Mouse (Mus musculus) urinary bladder, postnatal 36 days (tissue): ENCODE data around the gene Hsd3b1.
"Not testable (repeated sequence)": the region's sequence is repeated elsewhere in the genome, so short reads cannot be mapped to it uniquely, and the experiment has no call there.

Experiments
- DNase-seq, 2 experiments: peaks; one replicate each; pipeline ENCODE4 v3.0.0; 2022; ENCODE audit warnings: low spot score in 2 of 2, mixed read lengths in 1 of 2

The Hsd3b1 gene

DNA sequence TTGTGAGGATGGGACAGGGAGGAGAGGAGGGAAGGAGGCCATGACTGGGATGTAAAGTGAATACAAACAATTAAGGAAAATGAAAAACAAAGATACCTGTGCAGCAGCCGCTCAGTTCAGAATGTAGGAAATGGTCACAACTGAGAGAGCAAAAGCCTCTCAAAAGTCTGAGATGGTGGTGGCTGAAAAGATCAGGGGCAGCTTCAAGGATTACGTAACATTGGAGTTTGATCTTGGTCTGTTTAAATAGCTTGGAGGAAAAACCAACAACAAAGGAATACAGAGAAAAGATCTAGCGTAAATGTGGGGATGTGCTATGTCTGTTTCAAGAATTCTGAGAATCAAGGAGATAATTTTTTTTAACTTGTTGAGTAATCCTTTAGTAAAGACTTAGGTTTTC is at the start of gene Hsd3b1:
Gene Hsd3b1, minus strand, starts transcription at position 219 of the 400 bp plus-strand sequence.
- DNase-seq, result no peak

DNA sequence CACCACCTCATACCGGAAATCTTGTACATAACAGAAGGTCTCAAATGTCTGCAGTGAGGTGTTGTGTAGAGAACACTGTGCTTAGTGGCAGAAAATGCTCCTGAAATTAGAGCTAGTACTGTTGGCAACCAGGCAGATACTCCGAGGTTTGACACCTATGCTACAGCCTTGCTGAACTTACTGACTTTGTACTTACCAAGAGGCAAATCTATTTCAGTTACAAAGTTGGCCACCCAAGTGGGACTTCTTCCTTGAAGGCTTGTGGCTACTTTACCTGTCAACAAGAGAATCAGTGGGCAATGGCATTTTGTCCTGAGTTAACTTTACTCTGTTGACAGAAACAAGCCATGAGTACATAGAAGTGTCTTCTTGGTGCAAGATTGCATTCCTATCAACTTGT is 38.0 kb upstream of the Hsd3b1 start:
- no peak for DNase-seq

DNA sequence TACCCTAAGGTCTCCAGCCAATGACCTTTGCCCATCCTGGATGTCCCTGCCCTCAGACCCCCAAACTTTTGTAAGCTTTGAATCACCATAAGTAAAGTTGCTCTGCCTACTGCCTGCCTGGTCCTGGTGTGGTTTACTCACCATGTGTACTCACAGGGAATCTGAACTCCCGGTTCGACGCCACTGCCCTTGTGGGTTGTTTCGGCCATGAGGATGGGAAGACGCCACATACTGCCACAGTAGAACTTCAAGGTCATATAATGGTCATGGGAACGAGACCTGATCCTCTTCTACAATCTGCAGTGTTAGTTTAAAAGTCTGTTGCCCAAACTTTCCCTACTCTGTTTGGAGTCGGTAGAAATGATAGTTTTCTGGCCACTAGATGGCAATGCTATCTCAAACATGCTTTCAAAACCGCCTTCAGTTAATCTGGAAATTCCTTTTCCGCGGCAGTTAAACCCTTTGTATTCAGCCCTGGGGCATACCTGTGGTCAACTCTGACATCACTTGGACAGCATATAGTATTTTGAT is 35.5 kb upstream of the Hsd3b1 start:
- no peak for DNase-seq

DNA sequence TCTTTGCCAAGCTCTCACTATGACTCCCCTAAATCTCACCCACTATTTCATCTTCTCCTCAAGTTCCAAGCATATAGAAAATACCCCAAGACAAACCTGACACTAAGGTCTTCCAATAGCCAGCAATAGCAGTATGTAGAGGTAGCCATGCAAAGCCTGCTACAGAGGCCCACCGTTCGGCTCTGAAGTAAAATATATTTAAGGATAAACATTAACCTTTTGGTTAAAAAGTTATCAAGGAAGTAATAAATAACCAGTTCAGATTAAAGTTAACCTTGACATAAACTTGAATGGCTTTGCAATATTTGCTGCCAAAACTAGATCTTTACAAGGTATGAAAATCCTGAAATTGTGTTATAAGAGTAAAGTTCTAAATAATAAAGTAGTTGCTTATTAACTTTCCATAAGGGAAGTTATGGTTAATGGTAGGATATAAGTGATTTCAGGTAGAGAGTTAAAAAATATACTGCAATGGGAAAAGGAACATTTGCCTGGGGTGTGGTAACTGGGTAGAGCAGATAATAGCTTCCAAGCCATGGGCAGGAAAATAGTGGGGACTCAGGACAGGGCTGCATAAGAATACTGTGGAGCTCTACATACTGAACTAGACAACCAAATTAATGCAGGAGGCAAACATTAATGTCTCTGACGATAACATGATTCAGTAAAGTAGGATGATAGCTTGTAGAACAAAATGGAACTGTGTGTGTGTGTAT is 33.6 kb upstream of the Hsd3b1 start, which contains the start of gene Hao2:
Gene Hao2, minus strand, starts transcription at position 183 of the 716 bp plus-strand sequence.
- no peak for DNase-seq

DNA sequence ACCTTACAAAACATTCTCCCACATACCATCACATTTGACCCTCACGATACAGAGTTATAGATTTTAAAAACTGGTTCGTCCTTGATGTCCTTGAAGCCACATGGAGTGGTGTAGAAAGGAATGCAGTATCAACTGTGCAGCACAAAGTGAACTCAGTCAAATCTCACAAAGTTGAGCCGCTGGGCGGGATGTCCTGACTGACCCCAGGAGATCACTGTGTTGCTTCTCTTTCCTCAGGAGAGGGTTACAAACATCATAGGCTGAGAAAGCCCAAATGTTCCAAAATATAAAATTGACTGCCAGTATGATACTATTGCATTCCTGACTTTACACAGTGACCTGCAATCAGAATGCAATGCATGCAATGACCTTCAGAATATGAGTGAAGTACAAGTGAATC is 30.8 kb upstream of the Hsd3b1 start:
- DNase-seq, result no peak

DNA sequence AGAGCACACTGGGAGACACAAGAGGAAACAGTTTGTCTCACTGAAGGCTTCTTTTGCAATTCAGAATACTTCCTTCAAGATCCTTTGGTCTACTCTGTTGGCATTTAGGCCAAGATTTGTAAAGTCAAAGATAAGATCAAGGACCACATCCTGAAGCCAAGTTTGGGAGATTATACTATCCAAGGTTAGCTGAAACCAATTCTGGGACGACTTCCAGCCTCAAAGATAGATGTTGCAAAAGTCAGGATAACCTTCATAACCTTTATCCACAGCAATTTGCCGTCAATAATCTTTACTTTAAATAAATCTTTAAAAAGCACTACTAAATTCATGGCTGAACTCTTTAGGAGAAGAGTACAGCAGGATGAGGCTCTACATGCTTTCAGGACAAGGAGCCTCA is 28.6 kb upstream of the Hsd3b1 start:
- DNase-seq, result no peak

DNA sequence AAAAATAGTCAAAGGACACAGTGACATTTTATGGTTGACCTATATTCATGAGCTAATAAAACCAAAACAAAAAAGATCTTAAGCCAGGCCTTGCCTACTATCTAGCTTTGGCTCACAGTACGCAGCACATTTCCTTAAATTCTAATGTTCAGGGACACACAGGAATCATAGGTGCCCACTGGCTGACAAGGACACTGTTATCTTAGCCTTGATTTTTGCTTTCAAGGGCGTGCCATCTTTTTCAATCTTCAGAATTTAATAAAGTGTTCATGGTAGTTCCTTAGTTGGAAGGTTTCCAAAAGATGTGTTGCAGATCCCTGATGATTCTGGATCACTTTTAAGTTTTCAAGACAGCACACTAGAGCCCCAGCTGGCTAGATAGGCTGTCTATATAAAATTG is 21.2 kb upstream of the Hsd3b1 start:
- DNase-seq, result no peak

DNA sequence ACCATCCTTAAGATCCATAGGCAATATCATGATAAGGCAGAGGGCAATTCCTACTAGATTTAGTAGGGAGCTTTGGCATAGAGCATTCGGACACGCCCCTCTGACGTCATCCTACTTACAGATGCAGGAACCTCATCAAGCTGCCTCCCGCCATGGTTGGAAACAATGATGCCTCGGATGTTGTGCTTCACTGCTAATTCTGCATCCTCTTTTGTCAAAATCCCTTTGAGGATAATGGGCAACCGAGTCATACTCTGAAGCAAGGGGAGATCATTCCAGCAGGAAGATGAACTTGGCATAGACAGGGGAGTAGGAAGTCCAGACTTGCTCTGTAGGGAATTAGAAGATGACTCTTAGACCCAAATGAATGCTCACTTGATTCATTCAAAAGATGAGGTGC is 20.6 kb upstream of the Hsd3b1 start:
- no peak for DNase-seq

DNA sequence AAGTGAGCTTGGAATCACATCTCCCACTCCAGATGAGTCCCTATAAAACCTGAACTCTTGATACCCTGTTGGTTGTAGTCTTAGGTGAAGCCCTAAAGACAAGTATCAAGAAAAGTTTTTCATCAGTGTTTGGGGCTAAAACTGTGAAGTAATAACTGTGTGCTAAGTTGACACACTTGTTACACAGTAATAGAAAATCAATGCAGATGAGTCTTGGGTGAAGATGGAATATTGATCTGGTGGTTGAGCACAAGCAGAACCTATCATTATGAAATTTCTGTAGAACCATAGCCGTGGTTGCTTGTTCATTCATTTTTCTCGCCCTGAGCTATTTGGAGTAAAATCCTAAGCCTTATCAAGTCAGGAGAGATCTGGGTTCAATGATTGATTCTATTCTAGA is 8.6 kb upstream of the Hsd3b1 start:
- DNase-seq, result no peak

DNA sequence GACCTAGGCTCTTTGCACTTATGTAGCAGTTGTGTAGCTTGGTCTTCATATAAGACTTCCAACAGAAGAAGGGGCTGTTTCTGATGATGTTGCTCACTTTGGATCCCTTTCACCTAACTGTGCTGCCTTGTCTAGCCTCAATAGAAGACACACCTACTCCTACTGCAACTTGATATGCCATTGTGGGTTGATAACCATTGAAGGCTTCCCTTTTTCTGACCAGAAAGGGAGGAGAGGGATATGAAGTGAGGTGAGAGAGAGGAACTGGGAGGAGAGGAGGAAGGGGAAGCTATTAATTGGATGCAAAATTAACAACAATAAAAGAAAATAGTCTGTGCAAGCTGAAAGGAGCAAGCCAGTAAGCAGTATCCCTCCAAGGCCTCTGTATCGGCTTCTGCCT is 3.2 kb upstream of the Hsd3b1 start:
- no peak for DNase-seq

DNA sequence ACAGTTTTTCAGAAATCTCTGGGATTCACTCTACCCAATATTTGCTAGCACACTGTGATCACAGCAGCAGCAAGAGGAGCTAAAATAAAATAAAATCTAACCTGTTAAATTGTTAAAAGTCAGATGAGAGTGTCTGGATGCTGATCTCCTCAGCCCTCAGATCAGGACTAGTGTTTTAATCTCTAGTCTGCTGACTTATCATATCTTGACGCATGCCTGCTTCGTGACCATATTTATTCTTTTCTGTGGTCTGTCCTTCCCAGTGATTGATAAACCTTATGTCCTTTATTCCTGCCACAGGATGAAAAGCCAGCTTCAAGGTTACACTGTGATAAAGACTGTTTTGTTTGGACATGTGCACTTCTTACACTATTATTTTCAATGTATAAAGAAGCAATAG is 1.5 kb downstream of the Hsd3b1 start:
- DNase-seq, result no peak

DNA sequence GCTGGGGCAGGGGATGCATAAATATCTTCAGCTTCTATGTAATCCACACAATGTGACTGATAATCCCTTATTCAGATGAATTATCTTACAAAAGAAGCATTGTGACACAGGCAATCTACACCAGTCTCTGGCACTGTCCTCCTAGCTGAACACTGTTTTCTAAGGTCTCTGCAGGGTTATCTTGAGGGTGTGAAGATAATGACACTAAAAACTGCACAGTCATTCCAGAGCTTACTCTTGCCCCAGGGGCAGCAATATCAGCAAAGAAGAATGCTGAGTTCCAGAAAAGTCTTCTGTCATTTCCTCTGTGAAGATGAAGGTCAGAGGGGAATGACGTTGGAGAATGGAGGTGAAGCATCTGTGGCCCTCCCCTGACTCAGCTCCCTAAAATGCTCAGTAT is 2.7 kb downstream of the Hsd3b1 start:
- no peak for DNase-seq

DNA sequence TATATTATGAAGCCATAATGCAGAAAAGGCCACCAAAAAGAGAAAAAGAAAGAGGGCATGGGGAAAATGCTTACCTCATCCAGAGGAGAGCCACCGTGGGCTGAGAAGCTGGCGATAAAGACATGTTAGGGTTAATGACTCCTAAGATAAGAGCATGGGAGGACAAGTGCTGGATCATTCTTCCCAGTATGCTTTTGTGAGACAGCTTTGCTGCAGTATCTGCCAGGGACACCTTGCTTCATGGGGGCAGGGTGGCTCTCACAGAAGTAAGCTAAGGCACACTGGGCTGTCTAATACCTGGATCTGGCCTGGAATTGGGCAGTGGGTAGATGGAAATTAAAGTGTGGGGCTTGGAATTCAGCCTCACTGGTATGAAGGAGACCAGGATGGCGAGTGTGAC is 4.4 kb downstream of the Hsd3b1 start:
- no peak for DNase-seq

DNA sequence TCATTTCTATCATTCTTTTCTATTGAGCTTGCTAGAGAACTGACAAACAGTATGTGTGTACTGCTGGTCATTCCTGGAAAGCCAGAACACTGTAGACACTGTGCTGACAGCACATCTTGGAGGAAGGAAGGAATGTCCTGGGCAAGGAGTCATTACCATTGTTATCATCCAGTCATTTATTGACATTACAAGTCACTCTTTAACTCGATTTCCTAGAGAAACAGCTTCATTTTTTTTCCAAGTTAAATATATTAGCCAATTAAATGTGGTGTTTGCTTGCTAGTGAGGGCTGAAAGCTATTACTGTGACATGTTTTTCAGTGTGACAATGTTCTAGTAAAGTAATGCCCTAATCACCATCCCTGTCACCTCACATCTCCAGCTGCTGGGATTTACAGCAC is 5.9 kb downstream of the Hsd3b1 start:
- DNase-seq, result no peak

DNA sequence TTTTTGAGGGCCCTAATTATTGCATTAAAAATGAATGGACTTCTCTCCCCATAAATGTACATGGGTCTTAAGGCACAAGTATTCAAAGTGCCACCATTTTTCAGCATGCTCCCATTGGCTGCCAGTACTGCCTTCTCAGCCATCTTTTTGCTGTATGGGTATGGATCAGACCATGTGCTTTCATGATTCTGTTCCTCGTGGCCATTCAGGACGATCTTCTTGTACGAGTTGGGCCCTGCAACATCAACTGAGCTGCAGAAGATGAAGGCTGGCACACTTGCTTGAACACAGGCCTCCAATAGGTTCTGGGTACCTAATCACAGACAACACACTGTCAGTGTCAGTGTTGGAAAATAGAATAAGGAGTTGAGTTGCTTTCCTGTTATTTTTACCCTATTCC is 6.5 kb downstream of the Hsd3b1 start:
- no peak for DNase-seq

DNA sequence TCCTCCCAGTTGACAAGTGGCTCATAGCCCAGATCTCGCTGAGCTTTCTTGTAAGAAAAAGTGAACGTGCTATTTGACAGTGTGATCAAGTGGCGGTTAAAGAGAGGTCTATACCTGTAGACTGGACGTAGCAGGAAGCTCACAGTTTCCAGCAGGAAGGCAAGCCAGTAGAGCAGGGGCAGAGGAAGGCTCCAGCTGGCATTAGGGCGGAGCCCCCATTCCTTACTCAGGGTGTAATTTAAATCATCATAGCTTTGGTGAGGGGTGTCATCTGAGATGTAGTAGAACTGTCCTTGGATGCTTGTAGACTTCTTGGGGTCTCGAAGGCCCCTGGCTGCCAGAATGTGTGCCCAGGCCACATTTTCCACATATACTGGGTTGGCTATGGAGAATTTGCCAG is 7.0 kb downstream of the Hsd3b1 start:
- DNase-seq, result no peak

DNA sequence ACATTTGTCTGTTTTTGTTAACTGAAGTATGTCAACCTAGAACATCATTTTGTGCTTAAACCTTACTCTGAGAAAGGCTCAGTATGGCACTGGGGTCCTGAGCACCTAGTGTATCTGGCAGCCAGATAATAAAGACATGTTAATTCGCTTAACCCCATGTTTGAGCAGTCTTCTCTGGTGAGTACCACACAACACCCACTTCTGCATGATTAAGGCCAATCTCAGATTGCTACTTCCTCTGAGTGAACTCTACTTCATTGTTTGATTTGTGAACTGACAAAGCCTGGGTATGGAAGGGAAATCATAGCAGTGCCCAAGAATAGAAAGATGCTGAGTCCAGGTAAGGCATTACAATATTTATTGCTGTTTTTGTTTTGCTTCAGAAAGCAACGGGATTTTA is 7.7 kb downstream of the Hsd3b1 start:
- no peak for DNase-seq

DNA sequence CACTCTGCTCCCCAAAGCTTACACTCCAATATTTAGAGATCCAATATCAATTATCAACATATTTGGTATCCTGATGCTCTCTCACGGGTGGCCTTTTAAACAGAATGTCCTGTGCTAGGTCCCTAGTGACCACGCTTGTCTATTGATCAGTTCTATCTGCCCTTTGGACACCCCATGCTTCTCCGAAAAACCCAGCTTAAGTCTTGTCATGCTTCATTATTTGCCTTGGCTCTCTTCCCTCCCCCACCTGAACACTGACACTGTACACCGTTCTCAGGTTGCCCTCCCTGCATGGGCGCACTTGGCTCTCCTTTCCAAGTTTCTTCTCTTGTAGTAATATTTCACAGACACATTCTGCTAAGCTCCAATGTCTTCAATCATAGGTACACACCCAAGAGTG is 9.3 kb downstream of the Hsd3b1 start:
- no peak for DNase-seq

DNA sequence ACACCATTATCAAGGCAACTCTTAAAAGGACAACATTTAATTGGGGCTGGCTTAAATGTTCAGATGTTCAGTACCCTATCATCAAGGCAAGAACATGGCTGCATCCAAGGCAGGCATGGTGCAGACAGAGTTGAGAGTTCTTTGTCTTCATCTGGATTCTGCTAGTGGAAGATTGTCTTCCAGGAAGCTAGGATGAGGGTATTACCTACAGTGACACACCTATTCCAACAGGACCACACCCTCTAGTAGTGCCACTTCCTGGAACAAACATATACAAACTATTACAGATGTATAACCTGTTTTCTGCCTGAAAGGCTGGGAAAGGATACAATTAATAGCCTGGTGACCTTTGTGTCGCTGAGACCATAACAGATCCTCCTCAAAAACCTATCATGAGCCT is 10.7 kb downstream of the Hsd3b1 start:
- DNase-seq, result no peak

DNA sequence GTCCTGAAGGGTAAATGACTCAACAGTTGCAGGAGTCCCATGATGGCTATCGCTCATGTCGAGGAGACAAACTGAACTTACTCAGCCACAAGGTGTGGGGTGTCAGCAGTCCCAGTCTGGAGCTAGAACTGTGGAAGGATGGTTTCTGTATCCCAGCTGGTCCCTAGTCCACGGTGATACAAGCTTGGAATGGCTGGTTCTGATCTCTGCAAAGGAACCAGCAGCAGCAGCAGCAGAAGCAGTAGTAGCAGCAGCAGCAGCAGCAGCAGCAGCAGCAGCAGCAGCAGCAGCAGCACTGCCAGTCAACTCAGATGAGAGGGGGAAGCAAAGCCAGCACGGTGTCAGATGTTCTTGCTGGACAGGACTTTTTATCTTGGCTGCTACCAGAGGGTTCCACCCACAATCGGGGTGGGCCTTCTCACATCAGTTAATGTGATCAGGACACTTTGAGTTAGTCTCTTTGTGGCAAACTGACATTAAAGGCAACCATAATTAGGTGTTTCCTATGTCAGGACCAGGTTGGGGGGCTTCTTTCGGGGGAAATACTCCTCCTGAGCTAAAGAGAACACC is 45.4 kb downstream of the Hsd3b1 start, which contains the start of gene Hsd3b6:
Gene Hsd3b6, minus strand, starts transcription at position 343 of the 570 bp plus-strand sequence.
- DNase-seq, result no peak

DNA sequence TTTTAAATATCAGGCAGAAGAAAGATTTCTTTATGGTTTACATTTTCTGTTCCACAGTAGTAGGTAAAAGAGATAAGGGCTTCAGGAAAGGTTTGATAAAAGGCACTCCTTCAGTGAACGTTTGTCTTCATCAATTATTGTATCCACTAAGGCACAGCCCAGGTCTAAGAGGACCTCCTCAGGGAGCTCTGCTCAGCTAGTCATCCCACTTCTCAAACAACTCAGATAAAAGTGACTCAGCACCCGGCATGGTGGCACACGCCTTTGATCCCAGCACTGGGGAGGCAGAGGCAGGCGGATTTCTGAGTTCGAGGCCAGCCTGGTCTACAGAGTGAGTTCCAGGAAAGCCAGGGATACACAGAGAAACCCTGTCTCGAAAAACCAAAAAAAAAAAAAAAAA is 46.9 kb downstream of the Hsd3b1 start:
- not testable (repeated sequence) for DNase-seq

DNA sequence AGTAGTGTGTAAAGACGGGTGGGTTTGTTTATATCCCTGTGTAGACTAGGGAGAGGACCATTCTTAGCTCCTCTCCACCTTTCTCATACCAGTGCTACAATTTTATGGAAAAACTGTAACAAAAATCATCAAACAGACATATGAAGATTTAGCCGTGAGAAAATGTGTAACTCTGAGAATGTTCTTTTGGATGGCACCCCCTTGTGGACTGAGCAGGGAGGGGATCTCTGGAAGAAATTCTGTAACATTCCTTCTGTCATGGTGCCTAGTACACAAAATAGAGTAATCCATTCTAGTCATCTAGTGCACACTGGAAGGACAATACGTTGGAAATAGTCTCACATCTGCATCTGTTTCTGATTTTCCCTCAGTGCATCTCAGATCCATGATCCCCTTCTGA is 54.6 kb downstream of the Hsd3b1 start:
- DNase-seq, result not testable (repeated sequence)
